Mouse (Mus musculus): ENCODE results near the gene Fbp1. TPM values are rescaled to one million over a fixed set of nuclear protein-coding genes. Genes with fewer than 3 reads are reported as not detected.
"Not testable (repeated sequence)": the region's sequence is repeated elsewhere in the genome, so short reads cannot be mapped to it uniquely, and the experiment has no call there.

The Fbp1 gene
- polyA plus RNA-seq, 1 experiment from 2014 or later, result not detected

- WGBS, result 25% methylated on average over 25 of the region's 25 CpGs
- peak overlapping the region; percentile 21 for H3K4me3 ChIP-seq (ENCODE audit: low read depth, low read length)
Measured at GRCm38 (mm10) chr13:62855396-62856304, 32.4 kb downstream of the Fbp1 start.

GRCm38 (mm10) chr13:62854666-62855065 is 33.4 kb downstream of the Fbp1 start:
- DNase-seq (ENCODE audit: low spot score), result peak; percentile 65
- peak overlapping the region; percentile 16; the same call in 1 of the 2 replicates for H3K4me2 ChIP-seq
- no peaks in the 10 kb centered on the region for H3K27me3 ChIP-seq (replicated peaks; ENCODE audit: control insufficient read depth, insufficient read depth, low read length)
- H3K36me3 ChIP-seq (ENCODE audit: control insufficient read depth, insufficient read depth, low read length), result no peaks in the 10 kb centered on the region
- WGBS, result 9% methylated on average over 15 of the region's 15 CpGs
- no peaks in the 10 kb centered on the region; the same call in 1 of the 2 replicates for H3K4me1 ChIP-seq (replicated peaks; ENCODE audit: control insufficient read depth, insufficient read depth, low read length)
- H3K4me3 ChIP-seq (ENCODE audit: low read depth, low read length), result no peak overlapping the region
- H3K9me3 ChIP-seq (ENCODE audit: control insufficient read depth, low read length), result no peaks in the 10 kb centered on the region
- no peak overlapping the region for H3K27ac ChIP-seq (ENCODE audit: low read depth, low read length)
- no peak overlapping the region for H3K9ac ChIP-seq (ENCODE audit: low read depth, low read length)
- no peak for ATAC-seq (replicated peaks; ENCODE audit: low FRiP score)

More at GRCm38 (mm10) chr13:62855396-62856304, 32.4 kb downstream of the Fbp1 start:
- Histone ChIP-seq H3K4me1 (replicated peaks; ENCODE audit: control insufficient read depth, insufficient read depth, low read length) (no peaks in the 10 kb centered on the region; the same call in 1 of the 2 replicates), H3K27ac (ENCODE audit: low read depth, low read length) (no peak overlapping the region), H3K9me3 (ENCODE audit: control insufficient read depth, low read length) (no peaks in the 10 kb centered on the region), H3K27me3 (replicated peaks; ENCODE audit: control insufficient read depth, insufficient read depth, low read length) (no peaks in the 10 kb centered on the region), H3K36me3 (ENCODE audit: control insufficient read depth, insufficient read depth, low read length) (no peaks in the 10 kb centered on the region), H3K9ac (ENCODE audit: low read depth, low read length) (no peak overlapping the region), H3K4me2 (peak overlapping the region; percentile 64)
- ATAC-seq (replicated peaks; ENCODE audit: low FRiP score) (no peak), DNase-seq (ENCODE audit: low spot score) (no peak)

GRCm38 (mm10) chr13:62833341-62833740 is 54.7 kb downstream of the Fbp1 start:
- Histone ChIP-seq H3K4me3 (ENCODE audit: low read depth, low read length) (no peak overlapping the region), H3K36me3 (ENCODE audit: control insufficient read depth, insufficient read depth, low read length) (no peaks in the 10 kb centered on the region), H3K9me3 (ENCODE audit: control insufficient read depth, low read length) (no peaks in the 10 kb centered on the region), H3K27me3 (replicated peaks; ENCODE audit: control insufficient read depth, insufficient read depth, low read length) (no peaks in the 10 kb centered on the region), H3K9ac (ENCODE audit: low read depth, low read length) (no peak overlapping the region), H3K4me2 (no peak overlapping the region), H3K27ac (ENCODE audit: low read depth, low read length) (no peak overlapping the region), H3K4me1 (replicated peaks; ENCODE audit: control insufficient read depth, insufficient read depth, low read length) (no peaks in the 10 kb centered on the region)
- 26% methylated on average over 4 of the region's 4 CpGs for WGBS
- no peak for DNase-seq (ENCODE audit: low spot score)
- no peak for ATAC-seq (replicated peaks; ENCODE audit: low FRiP score)

- H3K9me3 ChIP-seq (ENCODE audit: control insufficient read depth, low read length), result no peaks in the 10 kb centered on the region
- no peak overlapping the region for H3K27ac ChIP-seq (ENCODE audit: low read depth, low read length)
- 68% methylated on average over 2 of the region's 2 CpGs for WGBS
- H3K4me2 ChIP-seq, result no peak overlapping the region
- no peak for ATAC-seq (replicated peaks; ENCODE audit: low FRiP score)
- no peak overlapping the region for H3K4me3 ChIP-seq (ENCODE audit: low read depth, low read length)
- H3K4me1 ChIP-seq (replicated peaks; ENCODE audit: control insufficient read depth, insufficient read depth, low read length), result no peaks in the 10 kb centered on the region
- H3K9ac ChIP-seq (ENCODE audit: low read depth, low read length), result no peak overlapping the region
- no peaks in the 10 kb centered on the region for H3K27me3 ChIP-seq (replicated peaks; ENCODE audit: control insufficient read depth, insufficient read depth, low read length)
- no peaks in the 10 kb centered on the region for H3K36me3 ChIP-seq (ENCODE audit: control insufficient read depth, insufficient read depth, low read length)
- DNase-seq (ENCODE audit: low spot score), result no peak
Measured at GRCm38 (mm10) chr13:62832239-62832638, 55.8 kb downstream of the Fbp1 start.

- H3K27me3 ChIP-seq (replicated peaks; ENCODE audit: control insufficient read depth, insufficient read depth, low read length); DNase-seq (ENCODE audit: low spot score); ATAC-seq (replicated peaks; ENCODE audit: low FRiP score); H3K9ac ChIP-seq (ENCODE audit: low read depth, low read length); H3K36me3 ChIP-seq (ENCODE audit: control insufficient read depth, insufficient read depth, low read length); H3K4me2 ChIP-seq; H3K27ac ChIP-seq (ENCODE audit: low read depth, low read length); H3K9me3 ChIP-seq (ENCODE audit: control insufficient read depth, low read length); H3K4me3 ChIP-seq (ENCODE audit: low read depth, low read length); H3K4me1 ChIP-seq (replicated peaks; ENCODE audit: control insufficient read depth, insufficient read depth, low read length): not testable (repeated sequence)
- WGBS, result 83% methylated on average over 3 of the region's 3 CpGs
Measured at GRCm38 (mm10) chr13:62815705-62816104, 72.4 kb downstream of the Fbp1 start.

Other genes starting within 250 kb of the Fbp1 start
- 15.2 and 16.0 TPM in 2 replicates for gene Platr25, start 127.6 kb downstream of the Fbp1 start, polyA plus RNA-seq (2014; fragmentation: Nextera tagmentation; extraction: Ambion mirVana)
- gene Gm5141, start 102.5 kb downstream of the Fbp1 start, polyA plus RNA-seq (2014; fragmentation: Nextera tagmentation; extraction: Ambion mirVana), result 4.2 and 4.3 TPM in 2 replicates
- gene Fbp2, start 29.9 kb downstream of the Fbp1 start, polyA plus RNA-seq (2014; fragmentation: Nextera tagmentation; extraction: Ambion mirVana), result not detected in 2 replicates
- gene 2010111I01Rik, start 76.6 kb upstream of the Fbp1 start, polyA plus RNA-seq (2014; fragmentation: Nextera tagmentation; extraction: Ambion mirVana), result 30.6 and 31.8 TPM in 2 replicates

Measured in liver, embryonic 11.5 days (tissue).